ENCODE assay signal across 9 mouse cellular contexts in genomic region chr1:131083609-131084008, GRCm38 (mm10). TPM values are rescaled to one million over a fixed set of nuclear protein-coding genes. Genes with fewer than 3 reads are reported as not detected.
A peak's percentile ranks its signal among the peaks of the same experiment; 100 is the strongest.
DNase-seq lines count a peak whose midpoint lies in the region; ATAC-seq and TF ChIP-seq lines count a peak whose summit lies in the region.
"Had no signal": no experiment of that assay in that cellular context is flagged by ENCODE, and none has a peak within 500 bp of the region (broad histone marks: within the 10 kb centered on the region; RNA-seq: fewer than 3 reads in every experiment).

No protein-coding gene starts in this region.

- WGBS in hindbrain, embryonic 10.5 days = 66% methylated on average over 4 of the region's 4 CpGs
- WGBS in hindbrain, embryonic 16.5 days = 56% methylated on average over 4 of the region's 4 CpGs
- WGBS in bone marrow, adult 2 months = 26% methylated on average over 4 of the region's 4 CpGs
- 13% methylated on average over 4 of the region's 4 CpGs for WGBS in intestine, embryonic 15.5 days

- no peak for DNase-seq in hindbrain, embryonic 10.5 days (ENCODE audit: low spot score)
- DNase-seq in lung, postnatal 36 days = peak; percentile 61
- no peak for DNase-seq in frontal cortex, adult 2 months (ENCODE audit: extremely low spot score in 1 of 2, low spot score in 1 of 2)
- DNase-seq in c-Kit-positive CD71-positive TER-119-positive erythroid progenitor cells, embryonic 14.5 days (ENCODE audit: low spot score) = no peak
- DNase-seq in ovary, postnatal 36 days (ENCODE audit: low spot score) = no peak

- no peaks in the 10 kb centered on the region for H3K9me3 ChIP-seq in hindbrain, embryonic 10.5 days
- no peaks in the 10 kb centered on the region for H3K9me3 ChIP-seq in hindbrain, embryonic 16.5 days (ENCODE audit: control insufficient read depth, low read length)
- H3K9me3 ChIP-seq in intestine, embryonic 15.5 days = no peaks in the 10 kb centered on the region

- peaks cover 87% of the 10 kb centered on the region for H3K4me1 ChIP-seq in hindbrain, embryonic 10.5 days (replicated peaks)
- peaks cover 43% of the 10 kb centered on the region for H3K4me1 ChIP-seq in hindbrain, embryonic 16.5 days (ENCODE audit: control insufficient read depth, insufficient read depth, low read depth, low read length)
- H3K4me1 ChIP-seq in bone marrow, adult 2 months (ENCODE audit: control insufficient read depth, insufficient read depth, low read length) = peaks cover 11% of the 10 kb centered on the region; the same call in 1 of the 2 replicates
- peaks cover 73% of the 10 kb centered on the region for H3K4me1 ChIP-seq in intestine, embryonic 15.5 days (replicated peaks)

- H3K27me3 ChIP-seq in hindbrain, embryonic 10.5 days (ENCODE audit: insufficient read depth, poor library complexity, severe bottlenecking) = no peaks in the 10 kb centered on the region
- no peaks in the 10 kb centered on the region for H3K27me3 ChIP-seq in hindbrain, embryonic 16.5 days (replicated peaks; ENCODE audit: control insufficient read depth, insufficient read depth, low read length)
- no peaks in the 10 kb centered on the region for H3K27me3 ChIP-seq in intestine, embryonic 15.5 days (replicated peaks)

- H3K4me3 ChIP-seq in hindbrain, embryonic 10.5 days = no peak overlapping the region
- no peak overlapping the region for H3K4me3 ChIP-seq in hindbrain, embryonic 16.5 days (ENCODE audit: low read length)
- peak overlapping the region; percentile 14 for H3K4me3 ChIP-seq in bone marrow, adult 2 months (replicated peaks; ENCODE audit: control insufficient read depth, low read depth, low read length)
- H3K4me3 ChIP-seq in intestine, embryonic 15.5 days (replicated peaks) = no peak overlapping the region
- H3K4me3 ChIP-seq: myocyte had no signal

- no peaks in the 10 kb centered on the region for H3K36me3 ChIP-seq in hindbrain, embryonic 10.5 days
- H3K36me3 ChIP-seq in hindbrain, embryonic 16.5 days (ENCODE audit: control insufficient read depth, insufficient read depth, low read length) = no peaks in the 10 kb centered on the region
- H3K36me3 ChIP-seq in intestine, embryonic 15.5 days = no peaks in the 10 kb centered on the region

- no peak overlapping the region for H3K9ac ChIP-seq in hindbrain, embryonic 16.5 days (ENCODE audit: low read depth, low read length)
- no peak overlapping the region for H3K9ac ChIP-seq in intestine, embryonic 15.5 days

- no peak overlapping the region for H3K4me2 ChIP-seq in hindbrain, embryonic 16.5 days (ENCODE audit: low read length)
- peak overlapping the region; percentile 29 for H3K4me2 ChIP-seq in intestine, embryonic 15.5 days (replicated peaks)

- TF ChIP-seq CTCF in bone marrow, adult 2 months (IDR thresholded peaks at IDR 0.05; ENCODE audit: control insufficient read depth, insufficient read depth, low read length) = no peak

- peak overlapping the region; percentile 57 for H3K27ac ChIP-seq in hindbrain, embryonic 10.5 days
- no peak overlapping the region for H3K27ac ChIP-seq in hindbrain, embryonic 16.5 days (ENCODE audit: low read depth, low read length)
- H3K27ac ChIP-seq in bone marrow, adult 2 months (ENCODE audit: control insufficient read depth, insufficient read depth, low read depth, low read length, poor library complexity) = peak overlapping the region; percentile 92
- peak overlapping the region; percentile 83 for H3K27ac ChIP-seq in intestine, embryonic 15.5 days

- ATAC-seq in hindbrain, embryonic 16.5 days = no peak
- ATAC-seq in intestine, embryonic 15.5 days = peak; percentile 41; the same call in 1 of the 2 replicates

- TF ChIP-seq POLR2A in bone marrow, adult 2 months (IDR thresholded peaks at IDR 0.05; ENCODE audit: borderline replicate concordance, control insufficient read depth, low read depth, low read length) = no peak

RNA-seq across cellular contexts. Expression of gene Mapkapk2, which starts 14.0 kb away (rescaled TPM):
- polyA plus RNA-seq in hindbrain, embryonic 10.5 days (2016; fragmentation: Nextera tagmentation; extraction: Ambion mirVana) = 47.0 and 51.1 TPM in 2 replicates
- polyA plus RNA-seq in hindbrain, embryonic 16.5 days (2015; fragmentation: Nextera tagmentation; extraction: Ambion mirVana) = 9.1 and 15.7 TPM in 2 replicates
- polyA plus RNA-seq in bone marrow, adult 2 months (2011; ENCODE audit: insufficient read depth, insufficient read length, low replicate concordance, missing spikeins) = 22.7 and 38.1 TPM in 2 replicates
- polyA plus RNA-seq in intestine, embryonic 15.5 days (2015; fragmentation: Nextera tagmentation; extraction: Ambion mirVana) = 42.6 and 44.5 TPM in 2 replicates
- polyA plus RNA-seq in frontal cortex, adult 2 months (2012; rRNA removed) = 27.6 and 28.6 TPM in 2 replicates

RNA-seq across cellular contexts. Expression of gene Dyrk3, which starts 54.5 kb away (rescaled TPM):
- polyA plus RNA-seq in hindbrain, embryonic 10.5 days (2016; fragmentation: Nextera tagmentation; extraction: Ambion mirVana) = 11.2 and 12.1 TPM in 2 replicates
- polyA plus RNA-seq in hindbrain, embryonic 16.5 days (2015; fragmentation: Nextera tagmentation; extraction: Ambion mirVana) = 12.2 and 14.5 TPM in 2 replicates
- polyA plus RNA-seq in bone marrow, adult 2 months (2011; ENCODE audit: insufficient read depth, insufficient read length, low replicate concordance, missing spikeins) = 7.5 and 13.4 TPM in 2 replicates
- polyA plus RNA-seq in intestine, embryonic 15.5 days (2015; fragmentation: Nextera tagmentation; extraction: Ambion mirVana) = 3.5 and 4.1 TPM in 2 replicates
- 4.9 and 5.0 TPM in 2 replicates for polyA plus RNA-seq in frontal cortex, adult 2 months (2012; rRNA removed)
